Mouse (Mus musculus) myocyte (in vitro differentiated cells): ENCODE measurements around the gene Tpsb2.

ENCODE experiments used
- CEBPB ChIP-seq: IDR thresholded peaks from 2 replicates; pipeline ENCODE4 v1.6.1; 2011; ENCODE audit warnings: mild to moderate bottlenecking, moderate library complexity; ENCODE audit not compliant: poor library complexity, insufficient read depth, severe bottlenecking
- E2F4 ChIP-seq: IDR thresholded peaks from one replicate; pipeline ENCODE4 v1.6.1; 2011; ENCODE audit warnings: mild to moderate bottlenecking, control low read depth, moderate library complexity; ENCODE audit not compliant: insufficient read depth
- MAX ChIP-seq: IDR thresholded peaks from one replicate; pipeline ENCODE4 v1.6.1; 2011; ENCODE audit warnings: low read depth, mild to moderate bottlenecking, control low read depth
- MYOD1 ChIP-seq, 3 experiments: IDR thresholded peaks; one replicate each; pipeline ENCODE4 v1.6.1; 2011; ENCODE audit warnings: control low read depth in 2 of 3, low read depth in 2 of 3, mild to moderate bottlenecking in 2 of 3, moderate library complexity in 1 of 3; ENCODE audit not compliant: insufficient read length in 2 of 3, control insufficient read depth in 1 of 3
- MYOG ChIP-seq, 3 experiments: IDR thresholded peaks; one replicate each; pipeline ENCODE4 v1.6.1; 2011; ENCODE audit warnings: control low read depth in 2 of 3, low read depth in 2 of 3, mild to moderate bottlenecking in 2 of 3; ENCODE audit not compliant: insufficient read length in 2 of 3, control insufficient read depth in 1 of 3, insufficient read depth in 1 of 3
- POLR2A ChIP-seq: IDR thresholded peaks from one replicate; pipeline ENCODE4 v1.6.1; 2011; ENCODE audit warnings: low read depth, mild to moderate bottlenecking, control low read depth, moderate library complexity; ENCODE audit not compliant: insufficient read length
- POLR2AphosphoS2 ChIP-seq: IDR thresholded peaks from one replicate; pipeline ENCODE4 v1.6.1; 2011; ENCODE audit warnings: low read depth, control low read depth; ENCODE audit not compliant: insufficient read length
- REST ChIP-seq: IDR thresholded peaks from one replicate; pipeline ENCODE4 v1.6.1; 2011; ENCODE audit warnings: mild to moderate bottlenecking, control low read depth, moderate library complexity; ENCODE audit not compliant: insufficient read depth, insufficient read length
- SRF ChIP-seq: IDR thresholded peaks from one replicate; pipeline ENCODE4 v1.6.1; 2011; ENCODE audit warnings: low read depth; ENCODE audit not compliant: control insufficient read depth, insufficient read length
- TCF12 ChIP-seq: IDR thresholded peaks from one replicate; pipeline ENCODE4 v1.6.1; 2011; ENCODE audit warnings: mild to moderate bottlenecking, control low read depth; ENCODE audit not compliant: poor library complexity, insufficient read depth, severe bottlenecking
- TCF3 ChIP-seq: IDR thresholded peaks from one replicate; pipeline ENCODE4 v1.6.1; 2011; ENCODE audit warnings: low read depth, control low read depth; ENCODE audit not compliant: insufficient read length
- USF1 ChIP-seq: IDR thresholded peaks from one replicate; pipeline ENCODE4 v1.6.1; 2011; ENCODE audit warnings: low read depth, mild to moderate bottlenecking, control low read depth, moderate library complexity

DNA sequence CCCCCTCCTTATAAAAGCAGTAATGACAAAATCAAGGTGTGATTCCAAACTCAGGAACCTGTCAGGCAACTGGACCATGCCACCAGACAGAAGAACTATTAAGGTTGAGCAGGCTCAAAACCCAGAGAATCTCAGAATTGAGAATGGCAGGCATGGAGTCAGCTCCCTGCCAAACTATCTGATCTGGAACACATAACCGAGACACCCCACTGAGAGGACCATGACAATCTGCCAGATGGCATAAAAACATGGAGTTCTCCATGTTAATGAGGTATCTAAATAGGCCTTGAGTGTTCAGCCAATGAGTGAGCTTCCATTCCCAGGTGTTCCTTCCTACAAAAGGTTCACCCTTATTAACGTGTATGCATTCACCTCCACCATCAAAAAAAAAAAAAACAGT lies 4.8 kb upstream of the Tpsb2 start:
- TF ChIP-seq MYOD1 (IDR thresholded peaks at IDR 0.05; ENCODE audit: control insufficient read depth in 1 of 3, insufficient read length in 2 of 3, low read depth in 2 of 3) (no peak), E2F4 (no peak), USF1 (no peak), POLR2AphosphoS2 (no peak), MAX (no peak), POLR2A (no peak), CEBPB (no peak), TCF12 (no peak), MYOG (IDR thresholded peaks at IDR 0.05; ENCODE audit: control insufficient read depth in 1 of 3, insufficient read depth in 1 of 3, insufficient read length in 2 of 3, low read depth in 2 of 3) (no peak), REST (no peak), TCF3 (no peak), SRF (no peak)
